Mouse (Mus musculus): ENCODE measurements at regions not wholly inside any gene's neighbourhood (a gene's known extent, or its start where the extent isn't known, plus 50 kb on each side); places are given as distances from the start of the nearest gene placed in this dataset.

DNA sequence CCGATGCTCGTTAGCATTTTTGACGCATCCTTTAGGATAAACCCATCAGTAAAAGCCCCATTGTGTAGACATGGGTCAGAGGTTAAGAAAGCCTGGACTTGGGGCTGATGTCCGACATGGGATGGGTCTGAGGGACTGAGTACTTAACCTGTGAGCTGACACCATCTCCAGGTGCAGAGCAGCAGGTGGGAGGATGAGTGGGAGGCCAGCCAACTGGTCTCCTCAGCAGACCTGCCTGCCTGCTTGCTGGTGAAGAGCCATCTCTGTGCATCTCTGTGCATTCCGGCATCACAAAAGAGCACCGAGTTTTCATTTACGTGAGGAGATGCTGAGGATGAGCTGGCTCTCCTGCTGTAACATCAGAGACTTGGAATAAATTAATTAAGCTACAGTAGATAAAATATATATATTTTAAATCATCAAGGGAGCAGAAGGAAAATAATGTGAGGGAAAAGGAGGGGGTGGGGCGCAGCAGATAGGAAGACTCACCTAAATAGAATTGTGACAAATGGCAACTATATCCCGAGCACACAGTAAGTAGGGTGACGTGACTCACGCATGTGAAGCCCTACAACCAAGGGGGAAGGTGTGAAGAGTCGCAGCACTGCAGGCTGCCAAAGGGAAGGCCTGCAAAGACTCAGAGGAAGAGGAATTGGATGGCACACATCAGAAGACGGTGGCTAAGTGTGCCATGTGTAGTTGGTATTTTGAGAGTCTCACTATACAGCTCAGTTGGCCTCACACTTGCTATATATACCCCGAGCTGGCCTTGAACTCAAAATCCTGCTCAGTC is 118.5 kb upstream of the Ces5a start:
- no peak overlapping the region for H3K4me2 ChIP-seq
- WGBS, result 76% methylated on average over 14 of the region's 14 CpGs
- no peaks in the 10 kb centered on the region for H3K27me3 ChIP-seq
- no peaks in the 10 kb centered on the region for H3K4me1 ChIP-seq
- H3K9me3 ChIP-seq, result no peaks in the 10 kb centered on the region
- no peak overlapping the region for H3K4me3 ChIP-seq
- no peak overlapping the region for H3K9ac ChIP-seq
- no peak overlapping the region for H3K27ac ChIP-seq
- H3K36me3 ChIP-seq, result no peaks in the 10 kb centered on the region
- ATAC-seq (ENCODE audit: insufficient number of reproducible peaks, low FRiP score, low TSS enrichment, low read depth), result no peak

- no peaks in the 10 kb centered on the region for H3K9me3 ChIP-seq
- ATAC-seq (ENCODE audit: insufficient number of reproducible peaks, low FRiP score, low TSS enrichment, low read depth), result no peak
- WGBS, result 89% methylated on average over 9 of the region's 9 CpGs
These were observed 120.1 kb upstream of the Ces5a start for GRCm38 (mm10) chr8:93655752-93656151.

DNA sequence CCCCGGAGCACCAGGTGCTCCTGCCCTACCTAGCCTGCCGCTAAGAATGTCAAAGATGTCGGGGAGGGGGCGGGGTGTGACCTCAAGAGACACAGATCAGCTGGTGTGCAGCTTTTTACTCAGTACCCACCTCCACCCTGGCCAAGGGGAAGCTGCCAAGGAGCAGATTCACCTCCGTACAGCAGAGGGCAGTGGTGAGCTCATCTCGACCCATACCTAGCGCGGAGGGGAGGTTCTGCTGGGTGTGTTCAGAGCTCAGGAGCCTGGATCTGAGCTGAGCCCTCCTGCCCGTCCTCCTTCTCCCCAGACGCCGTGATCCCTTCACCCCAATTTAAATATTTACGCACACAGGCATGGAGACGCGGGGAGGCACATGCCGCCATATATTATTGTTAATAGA is 126.1 kb upstream of the Ces5a start:
- Histone ChIP-seq H3K9ac (no peak overlapping the region), H3K4me2 (peak overlapping the region; percentile 45), H3K27ac (no peak overlapping the region), H3K4me3 (peak overlapping the region; percentile 26), H3K4me1 (peaks cover 3% of the 10 kb centered on the region; the same call in 1 of the 2 replicates), H3K36me3 (no peaks in the 10 kb centered on the region), H3K9me3 (no peaks in the 10 kb centered on the region), H3K27me3 (no peaks in the 10 kb centered on the region)
- ATAC-seq (ENCODE audit: insufficient number of reproducible peaks, low FRiP score, low TSS enrichment, low read depth), result no peak
- 4% methylated on average over 15 of the region's 15 CpGs for WGBS

More at GRCm38 (mm10) chr8:93655752-93656151, 120.1 kb upstream of the Ces5a start:
- H3K9ac ChIP-seq, result no peak overlapping the region
- H3K4me1 ChIP-seq, result no peaks in the 10 kb centered on the region
- H3K27ac ChIP-seq, result no peak overlapping the region
- H3K4me3 ChIP-seq, result no peak overlapping the region
- H3K36me3 ChIP-seq, result no peaks in the 10 kb centered on the region
- H3K27me3 ChIP-seq, result no peaks in the 10 kb centered on the region
- H3K4me2 ChIP-seq, result no peak overlapping the region

GRCm38 (mm10) chr8:93662219-93662618 is 126.6 kb upstream of the Ces5a start:
- H3K36me3 ChIP-seq, result no peaks in the 10 kb centered on the region
- 61% methylated on average over 5 of the region's 5 CpGs for WGBS
- no peak overlapping the region for H3K9ac ChIP-seq
- no peaks in the 10 kb centered on the region for H3K9me3 ChIP-seq
- H3K27ac ChIP-seq, result no peak overlapping the region
- no peaks in the 10 kb centered on the region for H3K27me3 ChIP-seq
- H3K4me3 ChIP-seq, result peak overlapping the region; percentile 26; the same call in 1 of the 2 replicates
- peak overlapping the region; percentile 45 for H3K4me2 ChIP-seq
- peaks cover 3% of the 10 kb centered on the region; the same call in 1 of the 2 replicates for H3K4me1 ChIP-seq
- ATAC-seq (ENCODE audit: insufficient number of reproducible peaks, low FRiP score, low TSS enrichment, low read depth), result no peak

GRCm38 (mm10) chr8:93663851-93664250 is 128.2 kb upstream of the Ces5a start:
- H3K4me1 ChIP-seq, result peaks cover 6% of the 10 kb centered on the region; the same call in 1 of the 2 replicates
- H3K27ac ChIP-seq, result no peak overlapping the region
- H3K9ac ChIP-seq, result no peak overlapping the region
- H3K4me2 ChIP-seq, result no peak overlapping the region
- H3K27me3 ChIP-seq, result no peaks in the 10 kb centered on the region
- H3K9me3 ChIP-seq, result no peaks in the 10 kb centered on the region
- H3K36me3 ChIP-seq, result no peaks in the 10 kb centered on the region
- no peak overlapping the region for H3K4me3 ChIP-seq
- no peak for ATAC-seq (ENCODE audit: insufficient number of reproducible peaks, low FRiP score, low TSS enrichment, low read depth)
- WGBS, result 84% methylated on average over 4 of the region's 4 CpGs

- no peak overlapping the region for H3K4me2 ChIP-seq
- H3K36me3 ChIP-seq, result no peaks in the 10 kb centered on the region
- H3K4me1 ChIP-seq, result 0 out of 2 replicates have a peak, but pooled peaks cover 3% of the 10 kb centered on the region
- H3K4me3 ChIP-seq, result no peak overlapping the region
- no peaks in the 10 kb centered on the region for H3K9me3 ChIP-seq
- no peak overlapping the region for H3K9ac ChIP-seq
- WGBS, result 53% methylated on average over 7 of the region's 7 CpGs
- no peaks in the 10 kb centered on the region for H3K27me3 ChIP-seq
- ATAC-seq (ENCODE audit: insufficient number of reproducible peaks, low FRiP score, low TSS enrichment, low read depth), result no peak
- H3K27ac ChIP-seq, result no peak overlapping the region
These were observed 132.7 kb upstream of the Ces5a start for GRCm38 (mm10) chr8:93668306-93668705.

GRCm38 (mm10) chr8:93674721-93675120 is 135.0 kb upstream of the Gnao1 start:
- no peak overlapping the region for H3K9ac ChIP-seq
- 59% methylated on average over 3 of the region's 3 CpGs for WGBS
- H3K4me3 ChIP-seq, result no peak overlapping the region
- no peaks in the 10 kb centered on the region for H3K36me3 ChIP-seq
- no peak overlapping the region for H3K4me2 ChIP-seq
- no peaks in the 10 kb centered on the region for H3K4me1 ChIP-seq
- ATAC-seq (ENCODE audit: insufficient number of reproducible peaks, low FRiP score, low TSS enrichment, low read depth), result no peak
- H3K9me3 ChIP-seq, result no peaks in the 10 kb centered on the region
- no peak overlapping the region for H3K27ac ChIP-seq
- H3K27me3 ChIP-seq, result no peaks in the 10 kb centered on the region

DNA sequence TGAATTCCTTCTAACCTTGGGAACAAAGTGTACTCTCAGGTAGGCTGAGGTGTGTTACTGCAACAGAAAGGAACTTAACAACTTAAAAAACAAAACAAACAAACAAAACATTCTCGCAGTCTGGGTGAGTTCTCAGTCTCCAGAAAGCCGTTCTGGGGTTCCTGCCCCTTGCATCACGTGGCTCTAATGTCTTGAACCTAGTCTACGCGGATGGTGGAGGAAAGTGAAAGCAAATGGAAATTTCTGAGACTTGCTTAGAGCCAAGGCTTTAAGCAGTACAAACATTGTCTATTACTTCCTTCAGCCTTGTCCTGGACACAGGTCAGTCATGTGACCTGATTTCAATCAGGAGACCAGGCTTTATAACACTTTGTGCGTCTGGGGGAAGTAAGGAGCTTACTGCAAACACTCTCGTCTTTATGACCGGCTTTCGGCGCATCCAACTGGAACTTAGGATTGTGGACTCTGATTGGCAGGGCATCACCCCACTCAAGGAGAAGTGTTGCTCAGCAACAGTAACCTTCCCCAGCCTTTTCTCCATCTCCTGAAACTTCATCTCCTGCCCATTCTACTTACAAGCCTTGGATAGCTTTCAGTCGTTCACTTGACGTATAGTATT is 125.9 kb upstream of the Gnao1 start:
- H3K4me2 ChIP-seq, result no peak overlapping the region
- no peaks in the 10 kb centered on the region for H3K9me3 ChIP-seq
- H3K4me1 ChIP-seq, result no peaks in the 10 kb centered on the region
- no peaks in the 10 kb centered on the region for H3K27me3 ChIP-seq
- no peaks in the 10 kb centered on the region for H3K36me3 ChIP-seq
- no peak for ATAC-seq (ENCODE audit: insufficient number of reproducible peaks, low FRiP score, low TSS enrichment, low read depth)
- 77% methylated on average over 12 of the region's 12 CpGs for WGBS
- H3K4me3 ChIP-seq, result no peak overlapping the region
- H3K27ac ChIP-seq, result no peak overlapping the region
- H3K9ac ChIP-seq, result no peak overlapping the region

DNA sequence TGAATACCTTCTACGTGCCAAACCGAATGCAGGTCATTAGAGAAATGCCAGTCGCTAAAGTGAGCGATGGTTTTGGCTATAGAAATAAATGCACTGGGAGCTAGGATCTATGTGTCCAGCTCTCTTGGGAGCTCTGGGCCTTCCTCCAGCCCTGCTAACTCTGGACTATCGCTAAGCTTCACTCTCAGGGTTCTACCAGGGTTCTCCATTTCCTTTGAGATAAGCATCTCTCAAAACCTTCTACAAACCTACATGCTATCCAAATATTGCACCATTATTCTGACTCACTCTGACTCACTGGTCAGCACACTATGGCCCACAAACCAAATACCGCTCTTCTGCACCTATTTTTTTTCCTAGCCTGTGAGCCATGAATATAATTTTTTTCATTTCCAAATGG is 125.4 kb upstream of the Gnao1 start:
- no peak for ATAC-seq (ENCODE audit: insufficient number of reproducible peaks, low FRiP score, low TSS enrichment, low read depth)
- Histone ChIP-seq H3K36me3 (no peaks in the 10 kb centered on the region), H3K27ac (no peak overlapping the region), H3K4me1 (no peaks in the 10 kb centered on the region), H3K4me3 (no peak overlapping the region), H3K9ac (no peak overlapping the region), H3K4me2 (no peak overlapping the region), H3K27me3 (no peaks in the 10 kb centered on the region), H3K9me3 (no peaks in the 10 kb centered on the region)
- 94% methylated on average over 6 of the region's 6 CpGs for WGBS

DNA sequence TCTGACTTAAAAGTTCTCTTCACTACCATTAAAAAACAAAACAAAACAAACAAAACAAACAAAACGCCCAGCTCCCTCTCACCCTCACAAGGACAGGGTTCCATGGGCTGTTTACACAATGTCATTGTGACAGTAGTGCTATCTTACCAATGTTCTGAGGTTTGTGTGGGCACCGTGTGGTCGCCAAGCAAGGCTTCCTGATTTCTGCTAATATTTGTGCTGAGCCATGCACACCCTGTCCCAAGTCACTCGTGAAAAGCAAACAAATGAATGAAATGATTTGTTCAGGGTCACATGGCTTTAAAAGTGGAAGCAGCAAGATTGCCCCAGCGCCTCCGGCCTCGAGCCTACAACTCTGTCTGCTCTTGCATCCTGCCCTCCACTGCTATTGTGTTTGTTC is 120.9 kb upstream of the Gnao1 start:
- H3K9ac ChIP-seq, result no peak overlapping the region
- H3K4me3 ChIP-seq, result no peak overlapping the region
- H3K9me3 ChIP-seq, result no peaks in the 10 kb centered on the region
- no peaks in the 10 kb centered on the region for H3K4me1 ChIP-seq
- no peaks in the 10 kb centered on the region for H3K27me3 ChIP-seq
- no peak overlapping the region for H3K4me2 ChIP-seq
- WGBS, result 65% methylated on average over 7 of the region's 7 CpGs
- no peak for ATAC-seq (ENCODE audit: insufficient number of reproducible peaks, low FRiP score, low TSS enrichment, low read depth)
- no peaks in the 10 kb centered on the region for H3K36me3 ChIP-seq
- no peak overlapping the region for H3K27ac ChIP-seq

DNA sequence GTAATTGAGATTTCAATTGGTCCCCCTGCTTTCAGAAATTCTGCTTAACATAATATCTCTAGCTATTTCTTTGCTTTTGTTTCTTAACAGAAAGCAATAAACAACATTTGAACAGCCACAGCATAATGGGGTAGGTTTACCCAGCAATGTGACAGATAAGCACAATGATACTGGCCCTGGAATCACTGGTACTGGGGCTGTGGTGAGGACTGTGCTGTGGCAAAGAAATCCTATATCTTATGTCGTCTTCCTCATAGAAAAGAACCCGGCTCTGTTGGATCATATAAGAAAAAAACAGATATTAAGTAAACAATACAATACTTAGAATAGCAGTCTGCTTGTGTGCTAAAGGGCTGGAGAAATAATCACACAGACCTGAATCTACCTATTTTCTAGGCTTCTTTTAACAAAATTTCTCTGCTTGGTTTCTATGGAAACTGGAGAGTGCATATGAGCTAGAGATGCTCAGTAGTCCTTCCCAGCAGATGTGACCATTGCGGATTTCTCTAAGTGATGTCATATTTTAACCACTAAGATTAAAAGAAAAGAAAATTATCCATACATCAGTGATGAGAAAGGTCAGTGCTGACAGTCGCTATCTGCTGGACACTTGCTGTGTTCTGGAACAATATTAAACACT is 119.8 kb upstream of the Gnao1 start:
- no peak overlapping the region for H3K27ac ChIP-seq
- no peak overlapping the region for H3K4me2 ChIP-seq
- ATAC-seq (ENCODE audit: insufficient number of reproducible peaks, low FRiP score, low TSS enrichment, low read depth), result no peak
- no peaks in the 10 kb centered on the region for H3K27me3 ChIP-seq
- no peak overlapping the region for H3K4me3 ChIP-seq
- H3K9ac ChIP-seq, result no peak overlapping the region
- 84% methylated on average over 4 of the region's 4 CpGs for WGBS
- no peaks in the 10 kb centered on the region for H3K4me1 ChIP-seq
- no peaks in the 10 kb centered on the region for H3K36me3 ChIP-seq
- no peaks in the 10 kb centered on the region for H3K9me3 ChIP-seq

DNA sequence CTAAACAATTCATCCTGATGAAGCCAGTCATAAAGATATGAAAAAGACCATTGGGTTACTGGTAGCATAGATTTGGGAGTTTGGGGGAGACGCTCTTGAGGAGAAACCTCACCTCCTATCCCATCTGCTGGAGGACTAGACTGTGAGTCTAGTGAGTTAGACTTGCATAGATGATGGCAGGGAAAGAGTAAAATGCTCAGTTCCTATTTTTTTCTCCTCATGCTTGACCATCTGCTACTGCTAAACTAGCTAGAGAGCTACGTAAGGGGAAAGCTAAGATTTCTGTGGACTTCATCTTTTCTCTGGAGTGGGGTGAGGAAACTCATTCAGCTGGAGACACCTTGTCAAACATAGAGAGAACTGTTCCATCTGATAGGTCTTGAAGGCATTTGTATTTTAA is 118.4 kb upstream of the Gnao1 start:
- no peak overlapping the region for H3K4me2 ChIP-seq
- no peaks in the 10 kb centered on the region for H3K27me3 ChIP-seq
- H3K27ac ChIP-seq, result no peak overlapping the region
- no peaks in the 10 kb centered on the region for H3K36me3 ChIP-seq
- no peak overlapping the region for H3K4me3 ChIP-seq
- H3K9ac ChIP-seq, result no peak overlapping the region
- WGBS, result 91% methylated on average over 2 of the region's 2 CpGs
- no peaks in the 10 kb centered on the region for H3K9me3 ChIP-seq
- ATAC-seq (ENCODE audit: insufficient number of reproducible peaks, low FRiP score, low TSS enrichment, low read depth), result no peak
- no peaks in the 10 kb centered on the region for H3K4me1 ChIP-seq
